Mouse (Mus musculus) urinary bladder, adult 18-20 months (tissue): ENCODE measurements at regions not wholly inside any gene's neighbourhood (a gene's known extent, or its start where the extent isn't known, plus 50 kb on each side); places are given as distances from the start of the nearest gene placed in this dataset.
"Not testable (repeated sequence)": the region's sequence is repeated elsewhere in the genome, so short reads cannot be mapped to it uniquely, and the experiment has no call there.

Source experiments
- DNase-seq, 2 experiments: peaks; one replicate each; pipeline ENCODE4 v3.0.0; 2022; ENCODE audit warnings: low spot score in 2 of 2, mixed read lengths in 2 of 2

- no peak for DNase-seq
Measured at GRCm38 (mm10) chr10:31143856-31144488, 169.2 kb upstream of the Hddc2 start.

- DNase-seq: no peak
Measured at GRCm38 (mm10) chr10:31144489-31144872, 168.7 kb upstream of the Hddc2 start.

GRCm38 (mm10) chr10:31173169-31173686, 140.0 kb upstream of the Hddc2 start:
- DNase-seq: peak in 1 of 2 experiments; percentile 1

DNA sequence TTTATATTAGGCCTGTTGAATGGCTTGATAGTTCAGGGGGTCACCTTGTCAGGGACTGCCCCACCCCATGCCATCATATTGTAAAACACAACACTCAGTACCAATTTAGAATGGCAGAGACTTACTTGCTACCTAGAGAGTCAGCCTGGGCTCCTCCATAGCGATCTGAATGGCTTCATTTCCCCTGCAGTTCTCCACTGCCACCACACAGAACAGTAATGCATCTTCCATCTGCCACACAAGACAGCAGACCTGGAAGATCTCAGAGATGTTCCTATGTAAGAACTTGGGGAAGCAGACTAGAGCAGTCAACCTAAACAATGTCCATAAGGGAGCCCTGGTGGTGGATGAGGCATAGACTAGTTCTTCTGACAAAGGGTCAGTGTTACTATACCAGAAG, 123.6 kb upstream of the Hddc2 start:
- DNase-seq: no peak

- DNase-seq: not testable (repeated sequence)
Measured at GRCm38 (mm10) chr10:31212164-31212563, 101.0 kb upstream of the Hddc2 start.

- no peak for DNase-seq
Measured at GRCm38 (mm10) chr10:31212778-31213454, 100.3 kb upstream of the Hddc2 start.

- no peak for DNase-seq
Measured at GRCm38 (mm10) chr10:31221902-31222301, 91.3 kb upstream of the Hddc2 start.

DNA sequence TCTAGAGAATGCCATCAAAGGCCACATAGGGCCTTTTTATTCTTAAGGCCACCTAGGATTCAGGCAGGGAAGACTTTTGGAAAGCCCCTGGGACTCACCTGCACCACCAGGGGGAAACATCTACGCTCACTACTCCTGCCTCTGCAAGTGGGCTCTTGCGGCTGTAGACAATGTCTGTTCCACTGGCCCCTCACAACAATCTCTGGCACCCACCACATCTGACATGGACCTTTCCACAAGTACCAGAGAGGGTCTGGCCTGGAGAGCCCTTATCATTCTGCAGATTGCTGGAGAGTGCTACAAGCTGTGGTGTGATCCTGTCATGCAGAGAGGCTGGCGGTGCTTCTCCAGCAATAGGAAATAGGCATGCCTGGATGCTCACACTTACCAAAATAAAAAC, 84.1 kb upstream of the Hddc2 start:
- DNase-seq: no peak

DNA sequence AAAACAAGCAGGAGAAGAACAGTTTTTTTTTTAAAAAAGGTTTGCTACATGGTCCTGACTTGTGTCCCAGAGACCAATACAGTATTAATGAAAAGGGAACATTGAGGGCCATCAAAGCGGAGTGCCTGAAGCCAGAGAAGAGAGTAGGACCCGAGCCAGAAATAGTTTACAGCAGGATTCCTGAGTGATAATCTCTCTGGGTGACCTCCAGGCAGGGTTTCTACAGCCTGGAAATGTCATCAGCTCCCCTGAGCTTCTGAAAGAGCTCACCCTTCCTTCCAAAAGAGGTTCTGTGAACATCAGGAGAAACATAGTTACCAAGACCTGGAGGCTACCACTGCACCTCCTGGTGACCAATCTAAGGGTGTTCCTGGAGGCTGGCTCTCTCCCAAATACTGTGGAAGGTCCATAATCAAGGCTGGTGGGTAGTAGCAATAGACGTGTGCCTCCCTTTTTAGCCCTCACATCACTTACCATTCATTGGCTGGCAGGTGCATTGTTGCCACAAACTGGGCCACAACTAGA, 70.7 kb upstream of the Hddc2 start:
- DNase-seq: no peak

- no peak for DNase-seq
Measured at GRCm38 (mm10) chr10:31252584-31253381, 60.4 kb upstream of the Hddc2 start.

- DNase-seq: no peak
Measured at GRCm38 (mm10) chr10:31256934-31257333, 56.2 kb upstream of the Hddc2 start.

- no peak for DNase-seq
Measured at GRCm38 (mm10) chr10:31257611-31258010, 55.6 kb upstream of the Hddc2 start.

DNA sequence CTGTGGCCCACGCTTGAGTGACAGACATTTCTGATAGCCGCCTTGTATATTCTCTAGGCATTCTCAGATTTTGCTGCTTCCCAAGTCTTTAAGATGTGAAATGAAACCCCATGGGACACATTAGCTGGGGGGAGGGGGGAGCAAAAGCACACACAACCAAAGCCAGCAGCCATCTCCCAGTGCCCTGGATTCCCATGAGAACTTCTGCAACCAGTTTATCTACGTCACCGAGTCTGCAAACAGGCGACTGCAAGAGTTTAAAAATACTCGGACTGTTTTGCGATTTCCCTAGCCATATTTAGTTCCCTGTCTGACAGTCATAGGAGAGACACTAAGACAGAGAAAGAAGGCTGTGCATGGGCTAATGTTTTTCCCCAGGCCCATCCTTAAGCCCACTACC, 52.3 kb upstream of the Hddc2 start:
- DNase-seq: no peak
